Mouse (Mus musculus) spleen, adult 2 months (tissue): ENCODE data around the gene Plxnb3.

ENCODE experiments used
- CTCF ChIP-seq: fragments of 200-500 bp; IDR thresholded peaks from 2 replicates; pipeline ENCODE4 v1.5.1; 2011; ENCODE audit warnings: mild to moderate bottlenecking, inconsistent platforms; ENCODE audit not compliant: insufficient read depth, insufficient read length, insufficient replicate concordance; ENCODE audit errors: extremely low read depth
- POLR2A ChIP-seq: fragments of 200-500 bp; IDR thresholded peaks from 2 replicates; pipeline ENCODE4 v1.6.1; 2011; ENCODE audit warnings: low read depth, low read length, inconsistent platforms

DNA sequence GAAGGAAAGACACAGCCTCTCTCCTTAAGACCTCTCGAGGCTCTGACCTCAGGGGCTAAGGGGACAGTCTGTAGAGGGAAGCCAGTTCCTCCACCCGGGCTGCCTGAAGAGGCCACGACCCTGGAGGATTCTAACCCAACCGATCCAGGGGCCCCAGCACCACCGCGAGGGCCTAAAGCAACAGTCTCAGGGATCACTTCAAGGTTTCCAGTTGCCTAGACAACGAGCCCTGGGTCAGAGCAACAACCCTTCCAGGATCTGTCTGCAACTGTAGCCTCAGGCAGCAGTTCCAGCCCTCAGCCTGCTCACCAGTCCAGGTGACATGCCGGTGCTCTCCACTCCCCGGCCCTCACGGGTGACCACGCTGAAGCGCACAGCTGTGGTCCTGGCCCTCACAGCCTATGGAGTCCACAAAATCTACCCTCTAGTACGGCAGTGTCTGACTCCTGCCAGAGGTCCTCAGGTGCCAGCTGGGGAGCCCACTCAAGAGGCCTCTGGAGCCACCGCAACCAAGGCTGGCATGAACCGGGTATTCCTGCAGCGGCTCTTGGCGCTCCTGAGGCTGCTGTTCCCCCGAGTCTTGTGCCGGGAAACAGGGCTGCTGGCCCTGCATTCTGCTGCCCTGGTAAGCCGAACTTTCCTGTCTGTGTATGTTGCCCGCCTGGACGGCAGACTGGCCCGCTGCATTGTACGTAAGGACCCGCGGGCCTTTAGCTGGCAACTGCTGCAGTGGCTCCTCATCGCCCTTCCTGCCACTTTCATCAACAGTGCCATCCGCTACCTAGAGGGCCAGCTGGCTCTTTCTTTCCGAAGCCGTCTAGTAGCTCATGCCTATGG, 40.0 kb upstream of the Plxnb3 start:
- no peak for TF ChIP-seq CTCF
- peak; percentile 68; the same call in 1 of the 2 replicates for TF ChIP-seq POLR2A
